In the genomic region with DNA sequence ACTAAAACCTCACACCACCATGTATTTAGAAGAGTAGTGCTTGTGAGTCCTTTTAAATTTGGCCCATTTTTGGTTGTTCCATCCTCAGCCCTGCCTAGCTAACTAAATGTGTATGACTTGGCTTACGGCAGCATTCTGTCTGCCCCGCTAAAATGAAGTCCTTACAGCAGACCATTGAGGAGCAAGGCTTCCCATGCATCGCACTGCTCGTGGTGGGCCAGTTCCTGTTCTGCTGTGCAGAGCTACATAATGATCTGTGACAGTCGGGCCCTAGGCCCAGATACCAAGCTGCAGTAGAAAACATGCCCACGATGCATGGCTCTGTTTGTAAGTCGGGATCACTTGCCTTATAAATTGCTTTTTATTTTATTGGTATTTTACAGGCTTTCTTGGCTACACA, we compare ENCODE assay signal across 26 mouse cellular contexts. TPM values are rescaled to one million over a fixed set of nuclear protein-coding genes. Genes with fewer than 3 reads are reported as not detected.
DNase-seq lines count a peak whose midpoint lies in the region; ATAC-seq and TF ChIP-seq lines count a peak whose summit lies in the region.
"Had no signal": no experiment of that assay in that cellular context is flagged by ENCODE, and none has a peak within 500 bp of the region (broad histone marks: within the 10 kb centered on the region; RNA-seq: fewer than 3 reads in every experiment).

No protein-coding gene starts in this region.

- no peak for TF ChIP-seq POLR2A in thymus, adult 2 months (IDR thresholded peaks at IDR 0.05; ENCODE audit: control insufficient read depth, extremely low read depth, insufficient read depth, low read length, poor library complexity)

- DNase-seq in heart, adult 11 months, result peak; percentile 48
- DNase-seq in thymus, postnatal 25 days, result peak; percentile 29
- DNase-seq in thymus, adult 2 months, result no peak
- no peak for DNase-seq in embryonic facial prominence, embryonic 10.5 days (ENCODE audit: low spot score)
- DNase-seq in adrenal gland, adult 8-10 months, result no peak
- DNase-seq: adrenal gland, postnatal 36 days; cerebellum, adult 18-20 months; cerebellum, postnatal 10 days; gastrocnemius, adult 2 months; heart, postnatal 36 days; kidney, postnatal 14 days; liver, embryonic 13.5 days; lung, adult 18-20 months; right cerebral cortex, postnatal 25 days; spleen, adult 18-20 months had no signal

- H3K4me1 ChIP-seq in heart, embryonic 11.5 days (ENCODE audit: control insufficient read depth, insufficient read depth, low read length), result no peaks in the 10 kb centered on the region
- peaks cover 17% of the 10 kb centered on the region for H3K4me1 ChIP-seq in thymus, adult 2 months (replicated peaks; ENCODE audit: control insufficient read depth, insufficient read depth, low read length)
- H3K4me1 ChIP-seq in embryonic facial prominence, embryonic 10.5 days, result peaks cover 71% of the 10 kb centered on the region

- H3K36me3 ChIP-seq in heart, embryonic 11.5 days (ENCODE audit: control insufficient read depth, insufficient read depth, low read length), result no peaks in the 10 kb centered on the region
- H3K36me3 ChIP-seq in thymus, adult 2 months (ENCODE audit: control insufficient read depth, insufficient read depth, low read length), result no peaks in the 10 kb centered on the region
- H3K36me3 ChIP-seq in embryonic facial prominence, embryonic 10.5 days (replicated peaks), result no peaks in the 10 kb centered on the region
- H3K36me3 ChIP-seq: hindbrain, embryonic 12.5 days; liver, embryonic 13.5 days had no signal

- no peaks in the 10 kb centered on the region for H3K9me3 ChIP-seq in heart, embryonic 11.5 days (replicated peaks; ENCODE audit: control insufficient read depth, low read length)
- no peaks in the 10 kb centered on the region for H3K9me3 ChIP-seq in embryonic facial prominence, embryonic 10.5 days
- H3K9me3 ChIP-seq: hindbrain, embryonic 12.5 days; liver, embryonic 13.5 days had no signal

- no peaks in the 10 kb centered on the region for H3K27me3 ChIP-seq in heart, embryonic 11.5 days (ENCODE audit: control insufficient read depth, insufficient read depth, low read length)
- no peaks in the 10 kb centered on the region for H3K27me3 ChIP-seq in thymus, adult 2 months (ENCODE audit: control insufficient read depth, insufficient read depth, low read length)
- H3K27me3 ChIP-seq in embryonic facial prominence, embryonic 10.5 days (replicated peaks; ENCODE audit: low read depth, poor library complexity, severe bottlenecking), result no peaks in the 10 kb centered on the region
- H3K27me3 ChIP-seq: hindbrain, embryonic 12.5 days; liver, embryonic 13.5 days had no signal

- H3K4me2 ChIP-seq in heart, embryonic 11.5 days, result no peak overlapping the region
- H3K4me2 ChIP-seq: hindbrain, embryonic 12.5 days; liver, embryonic 13.5 days; midbrain, embryonic 11.5 days had no signal

- H3K9ac ChIP-seq in heart, embryonic 11.5 days (ENCODE audit: low read depth, low read length), result no peak overlapping the region
- H3K9ac ChIP-seq: hindbrain, embryonic 12.5 days; liver, embryonic 13.5 days had no signal

- no peak overlapping the region for H3K27ac ChIP-seq in heart, embryonic 11.5 days (ENCODE audit: low read depth, low read length)
- no peak overlapping the region for H3K27ac ChIP-seq in thymus, adult 2 months (ENCODE audit: control insufficient read depth, insufficient read depth, low read length)
- peak overlapping the region; percentile 45; the same call in 1 of the 2 replicates for H3K27ac ChIP-seq in embryonic facial prominence, embryonic 10.5 days (replicated peaks)
- H3K27ac ChIP-seq: gastrocnemius, adult 2 months; hindbrain, embryonic 12.5 days; hindbrain, postnatal 0 days; left cerebral cortex, adult 2 months; liver, embryonic 13.5 days; macrophage had no signal

- no peak for ATAC-seq in heart, embryonic 11.5 days (replicated peaks; ENCODE audit: insufficient number of reproducible peaks, low FRiP score, low TSS enrichment)
- 0 out of 2 replicates have a peak, but pooled peaks have one; percentile 23 for ATAC-seq in megakaryocyte progenitor cell, adult 5-6 weeks (replicated peaks; ENCODE audit: poor library complexity)
- ATAC-seq: forebrain, embryonic 16.5 days; hindbrain, postnatal 0 days; intestine, postnatal 0 days; lung, postnatal 0 days; midbrain, embryonic 16.5 days had no signal

- no peak overlapping the region for H3K4me3 ChIP-seq in heart, embryonic 11.5 days (ENCODE audit: low read depth, low read length)
- no peak overlapping the region for H3K4me3 ChIP-seq in thymus, adult 2 months (ENCODE audit: control insufficient read depth, insufficient read depth, low read length)
- no peak overlapping the region for H3K4me3 ChIP-seq in embryonic facial prominence, embryonic 10.5 days
- H3K4me3 ChIP-seq: gastrocnemius, adult 2 months; hindbrain, embryonic 12.5 days; left cerebral cortex, adult 2 months; liver, embryonic 13.5 days had no signal

- 79% methylated on average over 7 of the region's 7 CpGs for WGBS in heart, embryonic 11.5 days (ENCODE audit: insufficient replicate concordance)
- WGBS in thymus, adult 2 months, result 64% methylated on average over 7 of the region's 7 CpGs
- 69% methylated on average over 7 of the region's 7 CpGs for WGBS in embryonic facial prominence, embryonic 10.5 days

- no peak for TF ChIP-seq CTCF in thymus, adult 2 months (IDR thresholded peaks at IDR 0.05; ENCODE audit: borderline replicate concordance, control insufficient read depth, extremely low read depth, insufficient read depth, low read length, poor library complexity)

RNA-seq across cellular contexts. Expression of gene Slc38a6, which starts 50.5 kb away (rescaled TPM):
- 7.8 and 8.7 TPM in 2 replicates for polyA plus RNA-seq in heart, embryonic 11.5 days (2014; fragmentation: Nextera tagmentation; extraction: Ambion mirVana)
- 32.7 and 38.1 TPM in 2 replicates for polyA plus RNA-seq in thymus, adult 2 months (2012; rRNA removed)
- 8.9 and 10.0 TPM in 2 replicates for polyA plus RNA-seq in embryonic facial prominence, embryonic 10.5 days (2016; fragmentation: Nextera tagmentation; extraction: Ambion mirVana)
- 5.0 and 9.0 TPM in 2 replicates for total RNA-seq in megakaryocyte progenitor cell, adult 5-6 weeks (2015)
- 3.8 and 5.0 TPM in 2 replicates for total RNA-seq in megakaryocyte progenitor cell, adult 5-6 weeks (2017)
- 10 to 100 TPM in 3 of 4 experiments, 1 to 10 TPM in 1; 7.5 to 16.0 (median 12.6) TPM for total RNA-seq in adrenal gland, adult 8-10 months (2022)

RNA-seq across cellular contexts. Expression of gene Trmt5, which starts 50.6 kb away (rescaled TPM):
- polyA plus RNA-seq in heart, embryonic 11.5 days (2014; fragmentation: Nextera tagmentation; extraction: Ambion mirVana), result 16.0 and 18.5 TPM in 2 replicates
- 5.7 and 6.5 TPM in 2 replicates for polyA plus RNA-seq in thymus, adult 2 months (2012; rRNA removed)
- polyA plus RNA-seq in embryonic facial prominence, embryonic 10.5 days (2016; fragmentation: Nextera tagmentation; extraction: Ambion mirVana), result 19.8 and 21.0 TPM in 2 replicates
- 46.3 and 59.6 TPM in 2 replicates for total RNA-seq in megakaryocyte progenitor cell, adult 5-6 weeks (2015)
- total RNA-seq in megakaryocyte progenitor cell, adult 5-6 weeks (2017), result 37.6 and 43.7 TPM in 2 replicates
- total RNA-seq in adrenal gland, adult 8-10 months (2022), result 10 to 100 TPM; 13.1 to 19.5 (median 14.6) TPM

Comparison
In these comparisons a context has a peak if more than half of its experiments do, and no peak if none do; other contexts are left out.
1. DNase-seq: peak in heart, adult 11 months (single experiment) and thymus, postnatal 25 days (single experiment); none in thymus, adult 2 months (single experiment), embryonic facial prominence, embryonic 10.5 days (single experiment) and adrenal gland, adult 8-10 months (single experiment).